Mouse (Mus musculus) cortical plate, adult 2 months (tissue): Measurements from ENCODE around the gene Dok7.

ENCODE experiments used
- CTCF ChIP-seq: fragments of 200-500 bp; IDR thresholded peaks from 2 replicates; pipeline ENCODE4 v1.5.1; 2011; ENCODE audit warnings: mild to moderate bottlenecking, control low read depth, low read length; ENCODE audit not compliant: insufficient read depth; ENCODE audit errors: extremely low read depth
- POLR2A ChIP-seq: fragments of 200-500 bp; IDR thresholded peaks from 2 replicates; pipeline ENCODE4 v1.6.1; 2011; ENCODE audit warnings: mild to moderate bottlenecking, low read length, control low read depth; ENCODE audit not compliant: insufficient read depth; ENCODE audit errors: extremely low read depth

GRCm38 (mm10) chr5:35112444-35112843, 55.9 kb downstream of the Dok7 start:
- no peak for TF ChIP-seq CTCF
- no peak for TF ChIP-seq POLR2A
